Mouse (Mus musculus) bone marrow, adult 2 months (tissue): Measurements from ENCODE around the gene Dct.

Experiments
- CTCF ChIP-seq: fragments of 200-500 bp; IDR thresholded peaks from 2 replicates; pipeline ENCODE4 v1.5.1; 2011; ENCODE audit warnings: low read length, control low read depth; ENCODE audit not compliant: control insufficient read depth, insufficient read depth
- POLR2A ChIP-seq: fragments of 200-500 bp; IDR thresholded peaks from 2 replicates; pipeline ENCODE4 v1.6.1; 2011; ENCODE audit warnings: low read depth, mild to moderate bottlenecking, control low read depth, low read length, borderline replicate concordance; ENCODE audit not compliant: control insufficient read depth

GRCm38 (mm10) chr14:118004434-118004833 lies 47.6 kb downstream of the Dct start:
- TF ChIP-seq CTCF = no peak
- no peak for TF ChIP-seq POLR2A
